Mouse (Mus musculus): ENCODE data around the gene Wdr18. TPM values are rescaled to one million over a fixed set of nuclear protein-coding genes. Genes with fewer than 3 reads are reported as not detected.

Gene Wdr18
- polyA plus RNA-seq, 2 experiments = 24.7 to 58.4 TPM

- DNase-seq (ENCODE audit: low read depth in 3 of 3, low spot score in 3 of 3) = no peak
- peaks cover 67% of the 10 kb centered on the region for H3K36me3 ChIP-seq (replicated peaks; ENCODE audit: control insufficient read depth, insufficient read depth, low read depth)
- no peak for ATAC-seq (ENCODE audit: insufficient read depth)
Measured at GRCm38 (mm10) chr10:80011740-80012139, 51.8 kb downstream of the Wdr18 start.

GRCm38 (mm10) chr10:80013609-80014008 lies 53.7 kb downstream of the Wdr18 start:
- 77% methylated on average over 25 of the region's 25 CpGs for WGBS (ENCODE audit: insufficient replicate concordance)
- TF ChIP-seq CTCF (IDR thresholded peaks at IDR 0.05; ENCODE audit: low read depth) = no peak
- no peak for TF ChIP-seq EP300 (IDR thresholded peaks at IDR 0.05; ENCODE audit: low read depth)
- ATAC-seq (ENCODE audit: insufficient read depth) = no peak

More at GRCm38 (mm10) chr10:80011740-80012139, 51.8 kb downstream of the Wdr18 start:
- H3K9me3 ChIP-seq (ENCODE audit: control insufficient read depth, low read length) = peaks cover 15% of the 10 kb centered on the region
- no peak overlapping the region for H3K4me3 ChIP-seq (ENCODE audit: insufficient read depth in 1 of 2, low read depth in 2 of 2, low read length in 2 of 2)
- H3K4me2 ChIP-seq (ENCODE audit: low read depth) = no peak overlapping the region
- TF ChIP-seq CTCF (IDR thresholded peaks at IDR 0.05; ENCODE audit: low read depth) = no peak
- no peak for TF ChIP-seq EP300 (IDR thresholded peaks at IDR 0.05; ENCODE audit: low read depth)
- no peak overlapping the region for H3K27ac ChIP-seq
- H3K4me1 ChIP-seq (replicated peaks; ENCODE audit: control insufficient read depth in 2 of 2, insufficient read depth in 2 of 2, low read length in 1 of 2) = peaks cover under 1 to 5% of the 10 kb centered on the region in 2 experiments; a peak in 2 of 4 replicates
- no peaks in the 10 kb centered on the region for H3K27me3 ChIP-seq (ENCODE audit: control insufficient read depth, insufficient read depth, low read length)
- H3K9ac ChIP-seq (replicated peaks) = no peak overlapping the region
- 86% methylated on average over 6 of the region's 6 CpGs for WGBS (ENCODE audit: insufficient replicate concordance)

DNA sequence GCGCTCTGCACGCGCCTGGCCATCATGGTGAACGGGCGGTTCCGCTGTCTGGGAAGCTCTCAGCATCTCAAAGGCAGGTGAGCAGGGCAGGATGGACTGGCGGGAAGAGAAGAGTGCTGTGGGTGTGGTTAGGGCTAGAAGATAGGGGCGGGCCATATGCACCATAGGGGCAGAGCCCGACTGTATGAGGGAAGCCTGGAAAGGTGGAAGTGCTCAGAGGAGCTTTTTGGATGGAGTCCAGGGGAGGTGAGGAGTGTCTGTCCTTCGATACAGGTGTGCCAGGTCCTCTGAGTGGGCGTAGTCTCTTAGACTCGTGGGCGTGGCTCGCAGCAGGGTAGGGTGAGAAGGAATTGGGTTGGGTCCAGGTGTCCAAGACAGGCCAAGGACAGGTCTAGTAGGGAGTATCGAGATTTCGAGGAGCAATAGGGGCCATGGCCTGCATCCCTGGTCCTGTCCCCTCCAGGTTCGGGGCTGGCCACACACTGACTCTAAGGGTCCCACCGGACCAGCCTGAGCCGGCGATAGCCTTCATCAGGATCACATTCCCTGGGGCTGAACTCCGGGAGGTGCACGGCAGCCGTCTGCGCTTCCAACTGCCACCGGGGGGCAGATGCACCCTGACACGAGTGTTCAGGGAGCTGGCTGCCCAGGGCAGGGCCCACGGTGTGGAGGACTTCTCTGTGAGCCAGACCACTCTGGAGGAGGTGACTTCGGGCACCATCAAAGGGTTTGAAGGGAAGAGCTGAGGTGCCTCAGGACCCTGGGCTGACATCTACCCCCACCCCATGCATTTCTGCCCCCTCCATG lies 54.7 kb downstream of the Wdr18 start:
- 69% methylated on average over 28 of the region's 28 CpGs for WGBS (ENCODE audit: insufficient replicate concordance)
- H3K4me3 ChIP-seq (ENCODE audit: insufficient read depth in 1 of 2, low read depth in 2 of 2, low read length in 2 of 2) = no peak overlapping the region
- H3K36me3 ChIP-seq (replicated peaks; ENCODE audit: control insufficient read depth, insufficient read depth, low read depth) = peaks cover 41% of the 10 kb centered on the region
- H3K9ac ChIP-seq (replicated peaks) = no peak overlapping the region
- peaks cover 18 to 19% of the 10 kb centered on the region in 2 experiments for H3K4me1 ChIP-seq (replicated peaks; ENCODE audit: control insufficient read depth in 2 of 2, insufficient read depth in 2 of 2, low read length in 1 of 2)
- TF ChIP-seq CTCF (IDR thresholded peaks at IDR 0.05; ENCODE audit: low read depth) (peak; percentile 61), EP300 (IDR thresholded peaks at IDR 0.05; ENCODE audit: low read depth) (no peak)
- H3K9me3 ChIP-seq (ENCODE audit: control insufficient read depth, low read length) = peaks cover 15% of the 10 kb centered on the region
- H3K27ac ChIP-seq = no peak overlapping the region
- ATAC-seq (ENCODE audit: insufficient read depth) = no peak
- no peak overlapping the region for H3K4me2 ChIP-seq (ENCODE audit: low read depth)
- DNase-seq (ENCODE audit: low read depth in 3 of 3, low spot score in 3 of 3) = no peak
- H3K27me3 ChIP-seq (ENCODE audit: control insufficient read depth, insufficient read depth, low read length) = no peaks in the 10 kb centered on the region

More at GRCm38 (mm10) chr10:80013609-80014008, 53.7 kb downstream of the Wdr18 start:
- Histone ChIP-seq H3K9me3 (ENCODE audit: control insufficient read depth, low read length) (peaks cover 15% of the 10 kb centered on the region), H3K27ac (no peak overlapping the region), H3K36me3 (replicated peaks; ENCODE audit: control insufficient read depth, insufficient read depth, low read depth) (peaks cover 52% of the 10 kb centered on the region), H3K4me2 (ENCODE audit: low read depth) (no peak overlapping the region), H3K4me3 (ENCODE audit: insufficient read depth in 1 of 2, low read depth in 2 of 2, low read length in 2 of 2) (no peak overlapping the region), H3K27me3 (ENCODE audit: control insufficient read depth, insufficient read depth, low read length) (no peaks in the 10 kb centered on the region), H3K4me1 (replicated peaks; ENCODE audit: control insufficient read depth in 2 of 2, insufficient read depth in 2 of 2, low read length in 1 of 2) (peaks cover 8 to 11% of the 10 kb centered on the region in 2 experiments), H3K9ac (replicated peaks) (no peak overlapping the region)
- DNase-seq (ENCODE audit: low read depth in 3 of 3, low spot score in 3 of 3) = no peak

DNA sequence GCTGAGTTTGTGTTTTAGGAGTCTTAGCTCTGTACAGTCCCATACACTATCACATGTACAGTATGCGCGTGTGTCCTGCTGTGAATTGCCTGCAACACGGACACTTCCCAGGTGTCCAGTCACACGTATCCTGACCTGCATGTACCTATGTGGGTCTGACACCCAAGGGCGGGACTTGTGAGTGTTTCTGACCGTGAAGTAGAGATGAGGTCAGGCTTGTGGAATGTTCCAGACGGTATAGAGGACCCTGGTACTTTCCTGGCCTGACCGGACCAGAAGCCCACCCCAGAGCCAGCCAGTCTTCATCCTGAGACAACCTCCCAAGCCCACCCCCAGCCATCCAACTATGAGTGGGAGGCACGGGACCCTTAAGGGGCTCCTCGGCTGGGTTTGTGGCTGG lies 55.6 kb downstream of the Wdr18 start:
- peaks cover 18 to 20% of the 10 kb centered on the region in 2 experiments for H3K4me1 ChIP-seq (replicated peaks; ENCODE audit: control insufficient read depth in 2 of 2, insufficient read depth in 2 of 2, low read length in 1 of 2)
- H3K27ac ChIP-seq = no peak overlapping the region
- peaks cover 7% of the 10 kb centered on the region for H3K9me3 ChIP-seq (ENCODE audit: control insufficient read depth, low read length)
- no peak overlapping the region for H3K4me2 ChIP-seq (ENCODE audit: low read depth)
- no peaks in the 10 kb centered on the region for H3K27me3 ChIP-seq (ENCODE audit: control insufficient read depth, insufficient read depth, low read length)
- peaks cover 32% of the 10 kb centered on the region for H3K36me3 ChIP-seq (replicated peaks; ENCODE audit: control insufficient read depth, insufficient read depth, low read depth)
- H3K4me3 ChIP-seq (ENCODE audit: insufficient read depth in 1 of 2, low read depth in 2 of 2, low read length in 2 of 2) = no peak overlapping the region
- TF ChIP-seq CTCF (IDR thresholded peaks at IDR 0.05; ENCODE audit: low read depth) (no peak), EP300 (IDR thresholded peaks at IDR 0.05; ENCODE audit: low read depth) (no peak)
- DNase-seq (ENCODE audit: low read depth in 3 of 3, low spot score in 3 of 3) (no peak), ATAC-seq (ENCODE audit: insufficient read depth) (no peak)
- 86% methylated on average over 10 of the region's 10 CpGs for WGBS (ENCODE audit: insufficient replicate concordance)
- no peak overlapping the region for H3K9ac ChIP-seq (replicated peaks)

- peak; percentile 51 to 70 (median 59) for DNase-seq (ENCODE audit: low read depth in 3 of 3, low spot score in 3 of 3)
- WGBS (ENCODE audit: insufficient replicate concordance) = 12% methylated on average over 11 of the region's 11 CpGs
- peak within 1 kb of the TSS; percentile 68 for H3K27ac ChIP-seq
- H3K9me3 ChIP-seq (ENCODE audit: control insufficient read depth, low read length) = no peaks in the 10 kb centered on the region
- peak within 1 kb of the TSS; percentile 81 for H3K4me2 ChIP-seq (ENCODE audit: low read depth)
- H3K27me3 ChIP-seq (ENCODE audit: control insufficient read depth, insufficient read depth, low read length) = no peaks in the 10 kb centered on the region
- H3K4me1 ChIP-seq (replicated peaks; ENCODE audit: control insufficient read depth in 2 of 2, insufficient read depth in 2 of 2, low read length in 1 of 2) = peaks cover 18 to 20% of the 10 kb centered on the region in 2 experiments
- peak; percentile 73 for ATAC-seq (ENCODE audit: insufficient read depth)
- H3K9ac ChIP-seq (replicated peaks) = peak within 1 kb of the TSS; percentile 77
- peaks cover 23% of the 10 kb centered on the region for H3K36me3 ChIP-seq (replicated peaks; ENCODE audit: control insufficient read depth, insufficient read depth, low read depth)
- TF ChIP-seq EP300 (IDR thresholded peaks at IDR 0.05; ENCODE audit: low read depth) = no peak
- no peak; the same call in 1 of the 2 replicates for TF ChIP-seq CTCF (IDR thresholded peaks at IDR 0.05; ENCODE audit: low read depth)
- peak within 1 kb of the TSS; percentile 51 to 61 for H3K4me3 ChIP-seq (ENCODE audit: insufficient read depth in 1 of 2, low read depth in 2 of 2, low read length in 2 of 2)
Measured at GRCm38 (mm10) chr10:80016511-80016910, 56.6 kb downstream of the Wdr18 start, which contains the start of gene Arhgap45. Gene Arhgap45 (plus strand): TSS chr10:80016653.

Data from liver, embryonic 14.5 days (tissue).